Mouse (Mus musculus) heart, embryonic 14.5 days (tissue): ENCODE results near the gene Vps25. TPM values are rescaled to one million over a fixed set of nuclear protein-coding genes. Genes with fewer than 3 reads are reported as not detected.

ENCODE experiments used
- ATAC-seq: fragments of 200-750 bp; cut with Nextera tagmentation; 2 replicates; pipeline ENCODE4 v1.8.0; 2017; ENCODE audit warnings: low read depth, moderate TSS enrichment; ENCODE audit not compliant: insufficient number of reproducible peaks, insufficient read depth, low FRiP score
- H3K27ac ChIP-seq, 2 experiments: fragments of 200-500 bp in 1 of 2; fragments of 300-500 bp in 1 of 2; sonication (generic) in 1 of 2; replicated peaks in 1 of 2; 2 replicates each; pipeline ENCODE4 v1.5.1; 2012 to 2014; ENCODE audit warnings: low read depth in 2 of 2, low read length in 2 of 2, control low read depth in 1 of 2, mild to moderate bottlenecking in 1 of 2, mixed read lengths in 1 of 2; ENCODE audit not compliant: control insufficient read depth in 1 of 2, insufficient read depth in 1 of 2
- H3K27me3 ChIP-seq: fragments of 300-500 bp; sonication (generic); 2 replicates; pipeline ENCODE4 v1.6.1; 2014; ENCODE audit warnings: mild to moderate bottlenecking, low read length, control low read depth; ENCODE audit not compliant: control insufficient read depth, insufficient read depth
- H3K36me3 ChIP-seq: fragments of 300-500 bp; sonication (generic); 2 replicates; pipeline ENCODE4 v1.6.1; 2014; ENCODE audit warnings: mild to moderate bottlenecking, control low read depth, low read length, mixed read lengths; ENCODE audit not compliant: control insufficient read depth, insufficient read depth
- H3K4me1 ChIP-seq, 2 experiments: fragments of 200-500 bp in 1 of 2; fragments of 300-500 bp in 1 of 2; sonication (generic) in 1 of 2; 2 replicates each; pipeline ENCODE4 v1.6.1; 2012 to 2014; ENCODE audit warnings: low read length in 2 of 2, control low read depth in 1 of 2, mixed read lengths in 1 of 2; ENCODE audit not compliant: control insufficient read depth in 2 of 2, insufficient read depth in 2 of 2
- H3K4me2 ChIP-seq: fragments of 300-500 bp; sonication (generic); 2 replicates; pipeline ENCODE4 v1.6.1; 2014; ENCODE audit warnings: mild to moderate bottlenecking, low read length
- H3K4me3 ChIP-seq, 2 experiments: fragments of 200-500 bp in 1 of 2; fragments of 300-500 bp in 1 of 2; sonication (generic) in 1 of 2; 2 replicates each; pipeline ENCODE4 v1.5.1; 2012 to 2014; ENCODE audit warnings: low read length in 2 of 2, mild to moderate bottlenecking in 2 of 2, control low read depth in 1 of 2, low read depth in 1 of 2, moderate library complexity in 1 of 2; ENCODE audit not compliant: control insufficient read depth in 1 of 2, insufficient read depth in 1 of 2
- H3K9ac ChIP-seq: fragments of 300-500 bp; sonication (generic); 2 replicates; pipeline ENCODE4 v1.6.1; 2014; ENCODE audit warnings: mild to moderate bottlenecking, low read length
- H3K9me3 ChIP-seq: fragments of 300-500 bp; sonication (generic); 2 replicates; pipeline ENCODE4 v1.6.1; 2016; ENCODE audit warnings: low read length, control low read depth; ENCODE audit not compliant: control insufficient read depth
- WGBS: fragments of 180-500 bp; shearing (Covaris S2); extraction: QIAGEN DNeasy Blood & Tissue Kit; methylation state at CpG from one replicate; pipeline ENCODE4 v1.1.7; 2014; 5-methylcytosine and 5-hydroxymethylcytosine counted together
- polyA plus RNA-seq: library from polyadenylated mRNA; unstranded; fragments of >200 nt; fragmentation: Nextera tagmentation; extraction: Ambion mirVana; gene quantifications from 2 replicates; pipeline ENCODE4 v1.2.1, GENCODE M21; 2014

The Vps25 gene
- polyA plus RNA-seq, 1 experiment from 2014 or later: 123 TPM

DNA sequence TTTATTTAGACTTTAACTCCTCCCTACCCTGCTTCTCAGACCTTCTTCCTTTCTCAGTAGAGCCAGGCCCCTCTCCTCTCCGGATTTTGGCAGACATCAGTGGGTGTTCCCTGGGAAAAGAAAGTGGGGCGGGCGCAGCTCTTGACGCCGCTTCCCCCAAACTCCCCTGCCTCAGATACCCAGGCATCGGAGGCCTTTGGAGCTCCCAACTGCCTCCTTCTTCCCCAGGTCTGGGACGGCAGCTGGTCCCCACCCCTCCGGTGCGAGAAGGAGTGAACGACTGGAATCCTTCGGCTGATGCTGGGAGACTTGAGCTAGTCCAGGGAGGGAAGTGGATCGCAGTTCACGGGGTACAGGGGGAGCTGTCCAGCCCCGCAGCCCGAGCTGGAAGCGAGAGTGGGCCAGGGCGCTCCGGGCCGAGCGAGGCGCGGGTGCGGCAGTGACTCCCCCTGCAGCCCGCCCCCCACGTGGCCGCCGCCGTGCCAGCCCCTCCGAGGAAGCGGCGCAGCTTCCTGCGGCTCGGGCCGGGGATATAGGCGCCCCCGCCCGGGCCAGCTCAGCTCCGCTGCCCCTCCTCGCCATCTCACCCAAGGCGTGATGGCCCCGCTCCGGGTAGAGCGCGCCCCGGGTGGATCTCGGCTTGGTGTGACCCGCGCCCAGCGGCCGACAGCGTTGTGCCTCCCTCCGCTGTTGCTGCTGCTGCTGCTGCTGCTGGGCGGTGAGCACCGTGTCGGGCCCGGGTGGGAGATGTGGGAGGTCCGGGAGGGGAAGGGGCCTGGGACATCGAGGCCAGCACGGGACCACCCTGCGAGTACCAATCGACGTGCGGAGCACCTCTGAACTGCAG, 7.4 kb upstream of the Vps25 start, which contains the start of gene Ramp2:
Ramp2 (plus strand) TSS at position 174 of the 847 bp plus-strand sequence.
- 1% methylated on average over 61 of the region's 63 CpGs for WGBS
- Histone ChIP-seq H3K27me3 (peaks cover 29% of the 10 kb centered on the region), H3K9ac (peak within 1 kb of the TSS; percentile 87)

DNA sequence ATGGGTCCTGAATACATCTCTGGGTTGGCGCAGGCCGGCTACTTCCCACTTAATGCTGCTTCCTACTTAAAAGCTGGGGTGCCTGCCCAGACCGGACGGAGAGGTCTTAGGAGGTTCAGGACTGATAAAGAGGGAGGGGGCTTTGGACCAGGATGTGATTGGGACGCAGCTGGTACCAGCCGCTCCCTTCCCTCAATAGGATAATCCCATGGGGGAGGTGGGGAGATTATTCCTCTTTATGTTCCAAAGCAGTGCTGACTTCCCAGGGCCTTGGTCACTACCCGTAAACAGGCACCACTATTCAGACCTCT, 6.8 kb upstream of the Vps25 start:
- H3K4me1 ChIP-seq: peaks cover 0 to 14% of the 10 kb centered on the region in 2 experiments; a peak in 2 of 4 replicates
- 3% methylated on average over 7 of the region's 7 CpGs for WGBS
- H3K27ac ChIP-seq: peak overlapping the region; percentile 90 to 92
- no peaks in the 10 kb centered on the region for H3K9me3 ChIP-seq
- 0 out of 2 replicates have a peak, but pooled peaks cover 5% of the 10 kb centered on the region for H3K36me3 ChIP-seq
- H3K9ac ChIP-seq: peak overlapping the region; percentile 87
- peaks cover 29% of the 10 kb centered on the region for H3K27me3 ChIP-seq
- ATAC-seq: 0 out of 2 replicates have a peak, but pooled peaks have one; percentile 26
- peak overlapping the region; percentile 78 for H3K4me2 ChIP-seq
- peak overlapping the region; percentile 60 to 82 for H3K4me3 ChIP-seq

More for the DNA sequence above, 7.4 kb upstream of the Vps25 start, which contains the start of gene Ramp2:
- H3K4me3 ChIP-seq: peak within 1 kb of the TSS; percentile 60 to 82
- ATAC-seq: peak; percentile 63
- no peaks in the 10 kb centered on the region for H3K9me3 ChIP-seq
- H3K4me2 ChIP-seq: peak within 1 kb of the TSS; percentile 78
- 0 out of 2 replicates have a peak, but pooled peaks cover 5% of the 10 kb centered on the region for H3K36me3 ChIP-seq
- H3K27ac ChIP-seq: peak within 1 kb of the TSS; percentile 90 to 92
- peaks cover 0 to 14% of the 10 kb centered on the region in 2 experiments; a peak in 2 of 4 replicates for H3K4me1 ChIP-seq

DNA sequence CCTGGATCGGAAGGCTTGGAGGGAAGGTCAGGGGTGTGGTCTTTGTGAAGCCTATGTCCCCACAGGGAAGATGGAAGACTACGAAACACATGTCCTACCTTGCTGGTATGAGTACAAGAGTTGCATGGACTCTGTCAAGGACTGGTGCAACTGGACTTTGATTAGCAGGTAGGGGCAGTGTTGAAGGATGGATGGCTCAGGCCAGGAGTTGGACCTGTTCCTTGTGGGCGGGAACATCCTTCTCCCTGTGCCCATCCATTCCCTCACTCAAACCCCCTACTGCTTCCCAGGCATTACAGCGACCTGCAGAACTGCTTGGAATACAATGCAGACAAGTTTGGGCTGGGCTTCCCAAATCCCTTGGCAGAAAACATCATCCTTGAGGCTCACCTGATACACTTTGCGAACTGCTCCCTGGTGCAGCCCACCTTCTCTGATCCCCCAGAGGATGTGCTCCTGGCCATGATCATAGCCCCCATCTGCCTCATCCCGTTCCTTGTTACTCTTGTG, 5.9 kb upstream of the Vps25 start:
- Histone ChIP-seq H3K4me1 (peaks cover 0 to 14% of the 10 kb centered on the region in 2 experiments; a peak in 2 of 4 replicates), H3K36me3 (0 out of 2 replicates have a peak, but pooled peaks cover 5% of the 10 kb centered on the region), H3K4me2 (peak overlapping the region; percentile 78), H3K9ac (peak overlapping the region; percentile 87), H3K9me3 (no peaks in the 10 kb centered on the region), H3K27ac (peak overlapping the region; percentile 90 to 92), H3K4me3 (peak overlapping the region; percentile 60 to 82), H3K27me3 (peaks cover 29% of the 10 kb centered on the region)
- 72% methylated on average over 6 of the region's 6 CpGs for WGBS
- ATAC-seq: no peak

DNA sequence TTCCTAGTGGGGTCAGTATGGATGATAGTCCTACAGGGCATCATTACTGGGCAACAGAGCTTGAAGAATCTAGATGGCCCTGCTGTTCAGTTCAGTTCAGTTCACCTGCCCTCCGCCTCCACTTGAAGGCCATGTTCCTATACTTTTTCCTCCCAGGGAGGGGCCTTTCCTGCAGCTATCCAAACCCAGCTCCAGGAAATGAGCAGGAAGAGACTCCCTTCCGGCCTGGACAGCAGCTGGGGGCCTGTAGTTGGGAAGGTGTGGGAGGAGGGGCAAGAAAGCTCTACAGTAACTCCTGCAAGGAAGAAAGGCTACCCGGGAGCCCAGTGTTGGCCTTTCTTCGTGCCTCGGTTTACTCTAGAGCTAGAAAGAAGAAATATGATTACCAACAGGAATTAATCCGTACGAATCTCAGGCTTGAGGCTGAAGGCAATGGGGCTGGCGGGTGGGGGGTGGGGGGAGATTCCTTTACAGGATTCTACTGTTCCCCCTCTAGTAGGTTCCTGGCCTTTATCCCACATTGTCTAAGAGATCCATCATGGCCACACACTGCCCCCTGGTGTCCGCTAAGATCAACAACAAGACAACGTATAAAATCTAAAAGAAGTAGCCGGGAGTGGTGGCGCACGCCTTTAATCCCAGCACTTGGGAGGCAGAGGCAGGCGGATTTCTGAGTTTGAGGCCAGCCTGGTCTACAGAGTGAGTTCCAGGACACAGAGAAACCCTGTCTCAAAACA, 5.1 kb upstream of the Vps25 start:
- H3K4me2 ChIP-seq: peak overlapping the region; percentile 78
- H3K9ac ChIP-seq: peak overlapping the region; percentile 87; the same call in 1 of the 2 replicates
- H3K27ac ChIP-seq: peak overlapping the region; percentile 90 to 92
- H3K4me1 ChIP-seq: peaks cover 0 to 14% of the 10 kb centered on the region in 2 experiments; a peak in 3 of 4 replicates
- peaks cover 29% of the 10 kb centered on the region for H3K27me3 ChIP-seq
- ATAC-seq: 0 out of 2 replicates have a peak, but pooled peaks have one; percentile 49
- H3K4me3 ChIP-seq: peak overlapping the region in 1 of 2 experiments; percentile 60; a peak in 2 of 4 replicates
- WGBS: 28% methylated on average over 14 of the region's 14 CpGs
- H3K9me3 ChIP-seq: no peaks in the 10 kb centered on the region
- H3K36me3 ChIP-seq: 0 out of 2 replicates have a peak, but pooled peaks cover 5% of the 10 kb centered on the region

DNA sequence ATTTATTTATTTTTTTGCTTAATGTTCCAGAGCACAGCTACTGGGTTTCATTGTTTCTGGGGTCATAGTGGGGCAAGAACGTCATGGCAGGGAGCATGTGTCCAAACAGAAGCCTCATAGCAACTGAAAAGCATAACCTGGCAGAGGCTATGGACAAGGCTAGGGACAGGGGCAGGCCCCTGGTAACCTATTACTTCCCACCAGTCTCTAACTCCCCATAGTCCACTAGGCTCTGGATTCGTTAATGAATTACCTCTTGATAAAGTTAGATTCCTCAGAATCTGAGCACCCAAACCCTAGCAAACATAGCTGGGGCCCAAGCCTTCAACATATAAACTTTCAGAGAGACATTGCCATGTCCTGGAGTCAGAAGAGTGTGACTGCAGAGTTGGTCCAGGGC, 2.5 kb upstream of the Vps25 start:
- Histone ChIP-seq H3K4me3 (no peak overlapping the region), H3K4me2 (no peak overlapping the region), H3K4me1 (peaks cover 2 to 23% of the 10 kb centered on the region in 2 experiments), H3K9ac (no peak overlapping the region), H3K27ac (no peak overlapping the region), H3K27me3 (peaks cover 19% of the 10 kb centered on the region), H3K36me3 (0 out of 2 replicates have a peak, but pooled peaks cover 5% of the 10 kb centered on the region), H3K9me3 (no peaks in the 10 kb centered on the region)
- 69% methylated on average over 2 of the region's 2 CpGs for WGBS
- ATAC-seq: no peak

DNA sequence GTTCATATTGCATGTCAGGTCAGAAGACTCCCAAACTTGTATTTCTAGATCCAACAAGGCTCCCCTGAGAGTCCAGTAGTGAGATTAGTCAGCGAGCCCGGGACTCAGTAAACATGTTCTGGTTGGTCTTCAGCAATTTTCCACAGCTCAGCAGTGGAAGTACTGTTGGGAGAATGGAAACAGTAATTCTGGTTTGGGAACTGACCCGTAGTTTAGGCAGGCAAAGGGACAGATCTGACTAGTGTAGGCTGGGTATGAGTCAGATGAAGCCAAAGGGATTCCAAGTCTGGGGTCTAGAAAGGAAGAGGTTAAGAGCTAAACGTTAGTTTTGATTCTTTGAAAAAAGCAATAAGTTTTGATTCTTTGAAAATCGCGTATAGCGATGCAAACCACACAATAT, 566 bp upstream of the Vps25 start:
- 11% methylated on average over 7 of the region's 7 CpGs for WGBS

More for the DNA sequence above, 566 bp upstream of the Vps25 start:
- peaks cover under 1% of the 10 kb centered on the region; the same call in 1 of the 2 replicates for H3K27me3 ChIP-seq
- peak overlapping the region; percentile 84 to 90 for H3K27ac ChIP-seq
- peaks cover 7% of the 10 kb centered on the region for H3K36me3 ChIP-seq
- ATAC-seq: no peak
- H3K4me3 ChIP-seq: peak overlapping the region; percentile 77 to 90
- no peaks in the 10 kb centered on the region for H3K9me3 ChIP-seq
- peaks cover 6 to 25% of the 10 kb centered on the region in 2 experiments for H3K4me1 ChIP-seq
- peak overlapping the region; percentile 92 for H3K9ac ChIP-seq
- peak overlapping the region; percentile 77 for H3K4me2 ChIP-seq
